Mouse (Mus musculus): ENCODE measurements around the gene Pdzd2.
"Not testable (repeated sequence)": the region's sequence is repeated elsewhere in the genome, so short reads cannot be mapped to it uniquely, and the experiment has no call there.

Gene Pdzd2

GRCm38 (mm10) chr15:12397032-12397431 is 342.7 kb downstream of the Pdzd2 start:
- DNase-seq (ENCODE audit: extremely low read depth, low read depth, low spot score): no peak

GRCm38 (mm10) chr15:12394758-12395157 is 345.0 kb downstream of the Pdzd2 start:
- no peak for DNase-seq (ENCODE audit: extremely low read depth, low read depth, low spot score)

GRCm38 (mm10) chr15:12388726-12389489 is 350.8 kb downstream of the Pdzd2 start:
- DNase-seq (ENCODE audit: extremely low read depth, low read depth, low spot score): no peak

GRCm38 (mm10) chr15:12384679-12385078 is 355.0 kb downstream of the Pdzd2 start:
- DNase-seq (ENCODE audit: extremely low read depth, low read depth, low spot score): peak; percentile 56

DNA sequence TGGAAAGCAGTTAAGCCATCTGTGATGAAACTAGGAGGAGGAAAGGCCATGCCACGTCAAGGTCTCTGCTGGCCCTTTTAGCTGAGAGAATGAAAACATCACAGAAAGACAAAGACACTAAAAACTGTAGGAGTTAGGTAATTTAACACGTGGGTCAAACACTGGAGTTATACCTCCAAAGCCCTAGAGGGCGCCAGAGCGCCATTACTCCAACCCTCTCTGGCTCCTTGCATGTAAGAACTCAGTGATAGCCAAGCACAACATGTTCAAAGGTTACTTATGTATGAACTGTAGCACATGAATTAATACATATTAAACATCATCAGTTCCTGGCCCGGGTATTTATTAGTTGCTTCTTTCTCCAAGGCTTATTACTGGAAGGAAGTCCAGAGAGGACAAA is 359.2 kb downstream of the Pdzd2 start:
- DNase-seq (ENCODE audit: extremely low read depth, low read depth, low spot score): no peak

- DNase-seq (ENCODE audit: extremely low read depth, low read depth, low spot score): no peak
These were observed 359.7 kb downstream of the Pdzd2 start for GRCm38 (mm10) chr15:12380057-12380456.

DNA sequence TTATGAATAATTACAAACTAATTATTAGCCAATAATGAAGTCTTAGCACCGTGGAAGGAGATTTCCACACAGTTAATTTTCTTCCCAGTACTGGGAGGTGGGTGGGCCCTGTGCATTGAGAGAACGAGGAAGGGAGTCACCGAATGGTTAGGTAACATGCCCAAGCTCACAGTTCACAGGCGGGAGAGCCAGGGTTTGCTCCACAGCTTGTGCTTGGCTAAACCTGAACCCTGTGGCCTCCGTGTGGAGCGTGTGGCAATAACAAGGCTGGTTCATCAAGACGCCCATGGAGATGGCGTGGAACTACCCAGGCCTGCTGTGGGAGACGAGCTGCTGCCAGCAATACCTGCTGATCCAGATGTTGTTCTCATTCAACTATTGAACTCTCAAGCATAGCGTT is 361.9 kb downstream of the Pdzd2 start:
- DNase-seq (ENCODE audit: extremely low read depth, low read depth, low spot score): peak; percentile 95

DNA sequence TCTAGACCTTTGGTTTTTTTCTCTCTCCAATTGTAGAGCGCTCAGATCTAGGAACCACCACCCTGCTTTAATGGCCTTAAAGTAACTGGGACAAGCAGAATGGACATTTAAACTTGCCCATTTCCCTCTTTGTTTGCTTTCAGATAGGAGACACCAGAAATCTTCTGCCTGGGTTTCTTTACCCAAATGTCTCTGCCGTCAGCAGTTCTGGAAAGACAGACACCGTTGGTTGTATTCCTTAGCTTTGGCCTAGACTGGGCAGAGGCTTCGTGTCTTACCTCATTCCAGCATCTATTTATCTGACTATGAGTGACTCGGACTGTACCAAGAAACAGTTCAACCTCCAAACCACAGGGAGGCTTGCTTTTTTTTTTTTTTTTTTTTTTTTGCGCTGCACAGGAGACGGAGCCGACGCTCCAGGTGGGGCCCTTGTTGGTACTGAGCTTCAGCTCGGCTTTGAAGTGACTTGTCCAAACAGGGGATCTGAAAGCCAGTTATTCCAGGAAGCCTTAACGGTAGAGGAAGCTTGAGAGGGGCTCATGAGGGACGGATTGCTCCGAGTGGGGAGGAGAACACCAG is 363.1 kb downstream of the Pdzd2 start:
- DNase-seq (ENCODE audit: extremely low read depth, low read depth, low spot score): no peak

DNA sequence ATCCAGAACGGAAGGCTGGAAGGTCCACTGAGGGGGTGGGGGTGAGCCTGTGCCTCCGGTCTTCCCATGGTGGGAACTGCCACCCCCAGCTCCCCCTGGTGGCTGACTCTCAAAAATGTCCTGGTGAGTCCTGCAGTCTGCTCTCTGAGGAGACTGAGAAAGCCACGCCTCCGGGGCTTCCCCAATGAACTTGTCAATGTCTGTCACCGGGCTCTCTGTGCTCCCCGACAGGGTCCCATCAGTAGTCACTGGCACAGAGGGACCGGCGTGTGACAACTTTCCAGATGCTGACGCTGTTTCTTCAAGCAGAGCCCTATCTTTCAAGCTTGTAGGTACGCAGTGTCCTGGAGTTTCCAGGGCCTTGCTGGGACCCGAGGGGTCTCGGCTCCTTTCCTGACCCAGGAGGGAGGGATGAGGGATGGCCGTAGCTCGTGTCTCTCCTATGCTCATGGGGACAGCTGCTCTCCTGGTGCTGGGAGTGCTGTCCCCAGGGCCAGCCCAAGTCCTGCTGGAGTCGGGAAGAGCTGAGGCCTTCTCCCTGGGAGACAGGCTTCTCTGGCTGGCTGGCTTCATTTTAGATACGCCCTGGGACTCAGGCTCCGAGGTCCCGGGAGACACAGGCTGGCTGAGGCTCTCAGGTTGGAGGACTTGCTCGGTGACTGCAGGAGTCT is 363.9 kb downstream of the Pdzd2 start:
- DNase-seq (ENCODE audit: extremely low read depth, low read depth, low spot score): no peak

DNA sequence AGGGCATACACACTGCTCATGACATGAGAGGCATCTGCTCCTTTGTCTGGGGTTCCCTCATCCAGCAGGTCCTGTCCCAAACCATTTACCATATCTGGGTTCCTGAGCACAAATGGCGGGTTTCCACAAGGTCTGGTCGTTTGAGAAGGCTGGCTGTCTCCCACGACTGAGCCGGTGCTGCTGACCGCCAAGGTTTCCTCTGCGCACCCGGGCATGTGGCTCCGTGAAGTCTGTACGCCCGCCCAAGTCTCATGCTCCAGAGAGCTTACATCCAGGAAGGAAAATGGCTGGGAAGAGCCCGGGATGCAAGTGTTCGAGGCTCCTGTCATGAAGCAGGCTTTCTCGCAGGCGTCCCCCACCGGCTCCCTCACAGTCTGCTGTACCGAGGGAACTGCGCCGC is 364.8 kb downstream of the Pdzd2 start:
- DNase-seq (ENCODE audit: extremely low read depth, low read depth, low spot score): no peak

DNA sequence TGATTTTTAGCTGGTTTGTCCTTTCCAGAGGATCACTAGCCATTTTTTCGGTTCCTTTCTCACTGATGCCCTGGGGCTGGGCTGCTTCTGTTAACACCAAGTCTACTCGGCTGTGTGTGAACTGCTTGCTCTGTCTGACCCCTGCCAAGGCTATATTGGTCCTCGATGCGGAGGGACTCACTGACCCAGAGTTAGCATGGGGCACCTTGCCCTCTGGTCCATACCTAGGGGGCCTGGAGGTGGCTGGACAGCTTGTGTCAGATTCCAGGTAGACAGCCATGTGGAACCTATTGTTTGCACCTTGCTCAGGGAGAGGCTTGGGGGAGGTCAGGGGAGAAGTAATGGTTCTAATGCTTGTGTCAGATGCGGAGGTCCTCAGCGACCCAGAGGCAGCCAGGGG is 365.8 kb downstream of the Pdzd2 start:
- no peak for DNase-seq (ENCODE audit: extremely low read depth, low read depth, low spot score)

GRCm38 (mm10) chr15:12373496-12373895 is 366.2 kb downstream of the Pdzd2 start:
- no peak for DNase-seq (ENCODE audit: extremely low read depth, low read depth, low spot score)

GRCm38 (mm10) chr15:12371183-12371582 is 368.5 kb downstream of the Pdzd2 start:
- no peak for DNase-seq (ENCODE audit: extremely low read depth, low read depth, low spot score)

DNA sequence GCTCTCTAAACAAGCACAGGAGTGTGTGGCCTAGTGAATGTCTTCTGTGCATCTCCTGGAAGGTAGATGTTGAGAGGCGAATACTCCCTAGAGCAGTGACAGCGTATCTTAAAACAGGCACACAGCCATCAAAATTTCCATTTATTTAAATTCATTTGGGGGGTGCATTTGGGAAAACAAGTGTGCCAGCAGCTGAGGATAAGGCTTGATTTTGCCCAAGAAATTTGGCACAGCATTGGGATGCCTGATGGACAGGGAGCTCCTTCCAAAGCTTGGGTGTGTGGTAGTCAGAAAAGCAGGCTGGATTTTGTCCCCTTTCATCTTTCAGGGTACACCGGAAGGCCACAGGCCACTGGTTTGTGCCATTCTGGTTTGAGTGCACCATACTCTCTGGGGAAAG is 369.6 kb downstream of the Pdzd2 start:
- DNase-seq (ENCODE audit: extremely low read depth, low read depth, low spot score): no peak

- DNase-seq (ENCODE audit: extremely low read depth, low read depth, low spot score): no peak
These were observed 370.9 kb downstream of the Pdzd2 start for GRCm38 (mm10) chr15:12368850-12369249.

GRCm38 (mm10) chr15:12368357-12368756 is 371.4 kb downstream of the Pdzd2 start:
- DNase-seq (ENCODE audit: extremely low read depth, low read depth, low spot score): no peak

DNA sequence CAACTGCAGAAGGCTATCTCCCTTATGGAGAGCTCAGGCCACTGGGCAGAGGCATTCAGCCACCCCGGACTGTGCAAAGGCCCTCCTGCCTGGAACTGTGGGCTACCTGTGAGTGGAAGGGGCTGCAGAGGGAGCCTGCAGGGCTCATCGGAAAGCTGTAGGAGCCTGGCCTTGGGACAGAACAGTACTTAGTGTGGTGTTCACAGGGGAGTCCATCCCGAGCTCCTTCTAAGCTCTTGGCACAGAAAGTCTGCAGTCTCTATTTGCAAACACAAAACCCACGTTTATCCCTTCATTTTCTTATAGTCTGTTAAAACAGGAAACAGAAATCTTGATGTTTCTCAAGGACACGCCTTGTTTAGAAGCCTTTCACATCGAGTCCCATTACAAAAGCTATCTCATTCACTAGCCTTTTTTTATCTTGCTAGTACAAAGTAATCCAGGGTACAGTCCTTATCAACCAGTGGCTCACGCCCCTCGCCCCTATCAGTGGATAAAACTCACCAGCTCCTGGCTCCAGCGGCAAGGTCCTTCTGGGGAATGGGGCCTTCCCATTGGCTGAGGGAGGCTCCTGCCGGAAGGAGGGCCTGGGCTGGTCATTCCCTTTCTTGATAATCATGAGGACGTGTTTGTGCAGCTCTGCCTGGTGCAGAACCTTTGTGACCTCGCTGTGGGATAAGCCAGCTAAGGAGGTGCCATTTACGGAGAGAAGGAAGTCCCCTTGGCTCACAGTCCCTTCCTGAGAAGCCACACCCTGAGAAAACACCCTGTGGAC is 372.2 kb downstream of the Pdzd2 start:
- DNase-seq (ENCODE audit: extremely low read depth, low read depth, low spot score): no peak

- DNase-seq (ENCODE audit: extremely low read depth, low read depth, low spot score): not testable (repeated sequence)
These were observed 373.0 kb downstream of the Pdzd2 start for GRCm38 (mm10) chr15:12366580-12367305.

GRCm38 (mm10) chr15:12366072-12366469 is 373.7 kb downstream of the Pdzd2 start:
- DNase-seq (ENCODE audit: extremely low read depth, low read depth, low spot score): no peak

DNA sequence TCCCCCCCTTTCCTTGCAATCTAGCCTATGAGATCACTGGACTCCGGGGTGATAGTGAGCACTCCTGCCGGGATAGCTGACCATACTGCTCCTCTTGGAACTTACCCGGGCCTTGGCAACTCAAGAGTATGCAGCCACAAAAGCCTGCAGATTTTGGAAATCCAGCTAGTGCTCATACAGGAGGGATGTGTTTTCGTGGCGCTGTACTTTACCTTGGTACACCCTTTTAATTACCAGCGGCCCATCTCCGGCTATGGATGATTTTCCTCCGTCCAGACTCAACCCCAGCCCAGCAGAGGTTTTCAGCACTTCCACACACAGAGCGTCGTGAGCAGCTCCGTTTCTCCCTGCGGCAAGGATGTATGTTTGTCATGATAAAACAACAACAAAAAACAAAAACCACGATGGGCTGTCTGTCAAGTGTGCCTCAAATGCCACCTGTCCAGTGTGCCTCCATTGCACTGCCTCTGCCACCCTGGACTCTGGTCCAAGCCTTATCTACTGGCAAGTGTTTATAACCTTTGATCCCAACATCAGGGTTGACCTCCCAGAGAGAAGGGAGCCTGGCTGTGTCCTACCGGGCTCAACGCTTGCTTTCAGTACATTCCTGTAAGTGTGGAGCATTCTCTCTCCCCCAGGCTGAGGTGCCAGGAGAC is 374.2 kb downstream of the Pdzd2 start:
- DNase-seq (ENCODE audit: extremely low read depth, low read depth, low spot score): no peak

All from fat pad, adult 2 months (tissue).